Mouse (Mus musculus) central nervous system, embryonic 11.5 days (tissue): Measurements from ENCODE around the gene Vps11. TPM values are rescaled to one million over a fixed set of nuclear protein-coding genes. Genes with fewer than 3 reads are reported as not detected.

Experiments
- polyA plus RNA-seq: library from polyadenylated mRNA; depleted of rRNA; stranded (reverse); fragments of >200 nt; gene quantifications from 2 replicates; pipeline ENCODE4 v1.2.3, GENCODE M21; 2012; rRNA removed

Gene Vps11
- polyA plus RNA-seq = 24.8 and 28.6 TPM in 2 replicates

DNA sequence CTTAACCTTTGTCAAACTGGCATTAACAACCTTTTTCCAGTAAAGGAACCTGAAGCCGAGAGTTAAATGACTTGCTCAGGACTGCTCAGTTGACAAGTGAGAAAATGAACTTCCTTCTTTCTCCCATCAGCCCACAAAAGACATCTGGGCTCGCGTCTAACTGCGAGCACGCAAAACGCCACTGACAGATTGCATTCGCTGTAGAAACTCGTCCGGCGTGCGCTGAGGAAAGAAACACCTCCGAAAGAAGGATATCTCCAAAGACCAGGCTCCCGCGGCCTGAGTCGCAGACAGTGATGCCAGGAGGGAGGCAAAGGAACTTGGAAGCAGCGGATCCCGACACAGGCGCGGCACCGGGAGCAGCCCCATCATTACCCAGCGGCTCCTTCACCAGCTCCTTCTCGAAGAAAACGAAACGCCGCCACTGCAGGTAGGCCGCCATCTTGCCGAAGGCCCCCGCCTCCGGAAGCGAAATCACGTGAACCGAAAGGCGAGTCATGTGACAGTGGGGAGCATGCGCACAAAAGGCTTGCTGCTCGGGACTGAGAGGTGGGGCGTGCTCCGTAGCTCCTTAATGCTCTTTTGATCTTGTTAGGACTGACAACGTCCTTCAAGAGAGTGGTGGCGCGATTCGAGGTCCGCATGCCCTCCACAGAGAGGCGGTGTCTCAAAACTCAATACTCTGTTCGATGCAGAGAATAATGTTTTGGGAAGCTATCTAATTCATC, at the start of gene Vps11:
Vps11 (minus strand) TSS at position 481 of the 728 bp plus-strand sequence.

DNA sequence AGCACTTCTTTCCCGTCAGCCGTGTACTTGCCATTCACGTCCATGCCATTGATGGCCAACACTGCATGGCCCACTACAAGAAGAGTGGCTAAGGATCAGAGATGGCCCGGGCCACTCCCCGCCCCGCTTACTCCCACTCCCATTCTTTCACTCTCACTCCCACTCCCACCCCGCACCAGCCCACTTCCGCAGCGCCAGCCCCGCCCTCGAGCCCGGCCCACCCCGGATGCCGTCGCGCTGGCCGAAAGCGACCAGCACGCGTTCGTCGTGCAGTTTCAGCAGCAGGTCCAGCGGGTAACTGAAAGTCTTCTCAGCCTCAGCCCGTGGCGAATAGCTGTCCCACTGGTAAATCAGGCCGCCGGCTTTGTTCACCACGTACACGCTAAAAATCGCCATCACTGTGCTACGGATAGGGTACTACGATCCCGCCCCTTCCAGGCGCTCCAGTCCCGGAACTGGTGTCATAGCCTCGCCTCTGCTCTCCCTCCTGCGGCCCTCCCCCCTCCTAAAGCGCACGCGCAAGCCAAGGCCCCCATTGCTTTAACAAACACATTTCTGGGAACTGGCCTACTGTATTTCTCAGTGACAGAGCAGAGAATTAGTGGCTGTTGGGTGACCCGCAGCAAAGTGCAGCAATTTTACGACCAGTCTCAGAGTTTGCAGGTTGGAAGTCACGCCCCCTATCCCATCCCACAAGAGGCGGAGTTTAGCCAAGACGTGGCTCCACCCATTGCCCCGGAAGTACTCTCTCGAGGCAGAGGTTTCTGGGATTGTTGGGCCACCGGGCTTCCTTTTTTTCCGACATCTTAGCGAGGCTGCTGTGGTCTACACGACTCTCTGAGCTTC, 45.7 kb upstream of the Vps11 start, which contains the start of the genes Rps25 and Trappc4:
Rps25 (plus strand) TSS at position 234 of the 846 bp plus-strand sequence.
Trappc4 (minus strand) TSS at position 695 of the 846 bp plus-strand sequence.

GRCm38 (mm10) chr9:44396684-44397411, 35.4 kb upstream of the Vps11 start, which contains the start of gene Slc37a4:
Gene Slc37a4, plus strand, starts transcription at chr9:44396852.

DNA sequence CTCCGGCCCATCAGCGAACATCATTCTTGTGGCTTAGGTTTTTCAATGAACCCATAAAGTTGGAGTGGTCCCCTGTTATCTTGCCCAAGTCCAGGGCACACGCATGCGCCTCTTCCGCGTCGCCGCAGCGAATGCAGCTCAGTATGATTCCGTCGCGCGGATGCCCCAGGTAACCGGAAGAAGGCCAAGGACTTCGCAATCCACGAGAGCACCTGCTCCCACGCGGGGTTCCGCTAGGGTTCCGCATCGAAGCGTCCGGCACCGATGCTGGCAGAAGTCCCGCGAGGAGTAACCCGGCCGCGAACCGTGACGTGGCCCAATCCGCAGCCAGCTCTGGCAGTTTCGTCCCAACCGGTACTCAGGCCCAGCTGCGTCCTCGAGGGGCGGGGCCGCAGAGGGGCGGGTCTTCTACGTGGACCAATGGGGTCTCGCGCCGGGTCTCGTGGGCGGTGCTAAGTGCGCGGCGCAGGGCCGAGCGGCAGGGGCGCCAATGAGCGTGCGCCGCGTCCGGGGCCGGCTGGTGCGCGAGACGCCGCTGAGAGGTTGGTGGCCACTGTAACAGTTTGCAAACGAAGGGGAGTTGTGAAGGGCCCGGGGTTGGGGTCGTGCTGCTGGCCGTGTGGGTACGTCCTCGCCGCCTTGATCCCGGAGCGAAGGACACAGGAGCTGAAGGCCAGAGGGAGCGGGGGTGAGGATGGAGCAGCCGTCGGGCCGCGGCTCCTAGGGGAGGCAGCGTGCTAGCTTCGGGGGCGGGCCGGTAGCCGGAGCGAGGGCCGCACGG, 17.8 kb upstream of the Vps11 start, which contains the start of gene Hyou1:
Hyou1 (plus strand) TSS at position 437 of the 781 bp plus-strand sequence.

GRCm38 (mm10) chr9:44343781-44344421, 17.6 kb downstream of the Vps11 start, which contains the start of gene Hmbs:
Gene Hmbs, minus strand, starts transcription at chr9:44344228.

DNA sequence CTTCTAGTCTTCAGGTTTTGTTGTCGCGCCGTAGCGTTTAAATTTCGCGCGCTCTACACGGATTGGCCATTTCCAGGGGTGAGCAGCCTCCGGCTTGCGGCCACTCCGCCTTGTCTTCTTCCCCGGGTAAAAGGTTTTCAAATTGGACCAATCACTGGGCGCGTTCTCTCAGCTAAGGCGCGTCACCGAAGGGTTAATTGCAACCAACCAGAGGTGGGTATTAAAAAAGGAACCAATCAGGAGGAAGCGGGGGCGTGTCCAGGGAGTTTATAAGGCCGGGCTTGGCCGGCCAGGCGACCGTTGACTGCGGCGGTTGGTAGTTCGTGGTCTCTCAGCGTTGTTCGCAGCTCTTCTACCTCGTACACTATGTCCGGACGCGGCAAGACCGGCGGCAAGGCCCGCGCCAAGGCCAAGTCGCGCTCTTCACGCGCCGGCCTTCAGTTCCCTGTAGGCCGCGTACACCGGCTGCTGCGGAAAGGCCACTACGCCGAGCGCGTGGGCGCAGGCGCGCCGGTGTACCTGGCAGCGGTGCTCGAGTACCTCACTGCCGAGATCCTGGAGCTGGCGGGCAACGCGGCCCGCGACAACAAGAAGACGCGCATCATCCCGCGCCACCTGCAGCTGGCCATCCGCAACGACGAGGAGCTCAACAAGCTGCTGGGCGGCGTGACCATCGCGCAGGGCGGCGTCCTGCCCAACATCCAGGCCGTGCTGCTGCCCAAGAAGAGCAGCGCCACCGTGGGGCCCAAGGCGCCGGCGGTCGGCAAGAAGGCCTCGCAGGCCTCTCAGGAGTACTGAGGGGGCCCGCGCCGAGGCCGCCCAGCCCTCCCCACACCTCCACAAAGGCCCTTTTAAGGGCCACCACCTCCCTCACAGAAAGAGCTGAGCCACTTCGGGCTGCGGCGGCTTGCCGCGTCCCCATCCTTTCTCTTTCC, 26.8 kb downstream of the Vps11 start, which contains the start of gene H2afx:
H2afx (plus strand) TSS at position 299 of the 935 bp plus-strand sequence.

GRCm38 (mm10) chr9:44325768-44326370, 35.6 kb downstream of the Vps11 start, which contains the start of gene Dpagt1:
Gene Dpagt1, plus strand, starts transcription at chr9:44326019.

GRCm38 (mm10) chr9:44319887-44320798, 41.3 kb downstream of the Vps11 start, which contains the start of gene C2cd2l:
Gene C2cd2l, minus strand, starts transcription at chr9:44320285.

GRCm38 (mm10) chr9:44305466-44306079, 55.9 kb downstream of the Vps11 start, which contains the start of gene Hinfp:
Gene Hinfp, minus strand, starts transcription at chr9:44305671.

Other genes with a start within 250 kb of the Vps11 start
- gene Gm49380, start 248.2 kb downstream of the Vps11 start, polyA plus RNA-seq = 0.31 and 0.55 TPM in 2 replicates
- gene Rnf26, start 248.2 kb downstream of the Vps11 start, polyA plus RNA-seq = 46.4 and 52.6 TPM in 2 replicates
- gene Mcam, start 227.2 kb downstream of the Vps11 start, polyA plus RNA-seq = 22.7 and 32.7 TPM in 2 replicates
- 19.7 and 24.1 TPM in 2 replicates for gene Cbl, start 127.6 kb downstream of the Vps11 start, polyA plus RNA-seq
- 0.05 and 0.14 TPM in 2 replicates for gene Ccdc153, start 121.0 kb downstream of the Vps11 start, polyA plus RNA-seq
- 0.20 and 0.31 TPM in 2 replicates for gene Pdzd3, start 110.2 kb downstream of the Vps11 start, polyA plus RNA-seq
- 2.0 and 2.4 TPM in 2 replicates for gene Nlrx1, start 93.1 kb downstream of the Vps11 start, polyA plus RNA-seq
- gene Abcg4, start 73.1 kb downstream of the Vps11 start, polyA plus RNA-seq = 19.3 and 19.5 TPM in 2 replicates
- gene Hinfp, start 56.0 kb downstream of the Vps11 start, polyA plus RNA-seq = 38.6 and 43.6 TPM in 2 replicates
- gene C2cd2l, start 41.4 kb downstream of the Vps11 start, polyA plus RNA-seq = 19.9 and 22.4 TPM in 2 replicates
- gene Dpagt1, start 35.7 kb downstream of the Vps11 start, polyA plus RNA-seq = 20.6 and 44.7 TPM in 2 replicates
- 292 and 369 TPM in 2 replicates for gene H2afx, start 27.0 kb downstream of the Vps11 start, polyA plus RNA-seq
- 111 and 135 TPM in 2 replicates for gene Hmbs, start 17.4 kb downstream of the Vps11 start, polyA plus RNA-seq
- 59.1 and 68.3 TPM in 2 replicates for gene Hyou1, start 17.8 kb upstream of the Vps11 start, polyA plus RNA-seq
- 20.2 TPM in 2 replicates for gene Slc37a4, start 35.2 kb upstream of the Vps11 start, polyA plus RNA-seq
- gene Rps25, start 45.5 kb upstream of the Vps11 start, polyA plus RNA-seq = 853 and 1,290 TPM in 2 replicates
- 123 and 141 TPM in 2 replicates for gene Trappc4, start 45.9 kb upstream of the Vps11 start, polyA plus RNA-seq
- 37.0 and 40.8 TPM in 2 replicates for gene Ccdc84, start 56.9 kb upstream of the Vps11 start, polyA plus RNA-seq
- not detected in 2 replicates for gene Foxr1, start 79.5 kb upstream of the Vps11 start, polyA plus RNA-seq
- 0.11 and 0.43 TPM in 2 replicates for gene Upk2, start 93.3 kb upstream of the Vps11 start, polyA plus RNA-seq
- 15.7 and 19.1 TPM in 2 replicates for gene Bcl9l, start 121.2 kb upstream of the Vps11 start, polyA plus RNA-seq
- gene Cxcr5, start 200.2 kb upstream of the Vps11 start, polyA plus RNA-seq = not detected in 2 replicates
- 52.3 and 67.1 TPM in 2 replicates for gene Ddx6, start 243.2 kb upstream of the Vps11 start, polyA plus RNA-seq